In the genomic region with DNA sequence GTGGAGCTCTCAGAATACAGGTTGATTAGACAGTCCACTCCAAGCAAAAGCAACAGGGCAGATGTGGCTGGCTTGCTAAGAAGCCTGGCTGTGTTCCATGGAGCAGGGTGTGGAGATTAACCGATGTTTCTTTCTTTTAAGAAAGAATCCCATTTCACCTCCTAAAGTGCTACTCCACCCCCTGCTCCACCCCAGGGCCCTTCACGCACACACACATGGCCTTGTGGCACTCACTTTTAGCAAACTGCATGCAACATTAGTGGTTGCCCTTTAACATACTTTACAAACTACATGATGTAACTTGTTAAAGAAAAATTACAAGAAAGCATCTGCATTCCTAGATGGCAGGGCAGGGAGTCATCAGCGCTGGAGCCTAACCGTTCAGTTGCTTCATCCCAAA, we compare ENCODE assay signal across 13 mouse cellular contexts.
"Had no signal": no experiment of that assay in that cellular context is flagged by ENCODE, and none has a peak within 500 bp of the region (broad histone marks: within the 10 kb centered on the region; RNA-seq: fewer than 3 reads in every experiment).

No protein-coding gene starts in this region.

- H3K9me3 ChIP-seq: liver, embryonic 12.5 days; liver, embryonic 15.5 days had no signal

- DNase-seq: kidney, adult 2 months; kidney, postnatal 25 days; lung, adult 2 months; midbrain, embryonic 14.5 days; thymus, adult 2 months; thymus, postnatal 14 days; thymus, postnatal 4 days had no signal

- H3K27me3 ChIP-seq: liver, embryonic 12.5 days; liver, embryonic 15.5 days had no signal

- H3K4me3 ChIP-seq: left cerebral cortex, adult 2 months; liver, embryonic 12.5 days; liver, embryonic 15.5 days had no signal

- H3K4me1 ChIP-seq: liver, embryonic 15.5 days had no signal

- H3K4me2 ChIP-seq: liver, embryonic 12.5 days; liver, embryonic 15.5 days had no signal

- H3K36me3 ChIP-seq: liver, embryonic 12.5 days; liver, embryonic 15.5 days had no signal

- ATAC-seq: intestine, postnatal 0 days; liver, embryonic 12.5 days had no signal

- H3K27ac ChIP-seq: kidney, postnatal 0 days; left cerebral cortex, adult 2 months; liver, embryonic 12.5 days; liver, embryonic 15.5 days; macrophage had no signal

- H3K9ac ChIP-seq: liver, embryonic 12.5 days; liver, embryonic 15.5 days had no signal
